Mouse (Mus musculus): ENCODE measurements around the gene Ankrd44.

Gene Ankrd44

GRCm38 (mm10) chr1:54690291-54690965 lies 235.8 kb downstream of the Ankrd44 start:
- DNase-seq: no peak

- DNase-seq: no peak
Measured at GRCm38 (mm10) chr1:54688441-54688840, 237.7 kb downstream of the Ankrd44 start.

GRCm38 (mm10) chr1:54684316-54684715 lies 241.9 kb downstream of the Ankrd44 start:
- no peak for DNase-seq

- DNase-seq: no peak
Measured at GRCm38 (mm10) chr1:54679556-54679955, 246.6 kb downstream of the Ankrd44 start.

- DNase-seq: no peak
Measured at GRCm38 (mm10) chr1:54678037-54678436, 248.2 kb downstream of the Ankrd44 start.

GRCm38 (mm10) chr1:54675478-54675877 lies 250.7 kb downstream of the Ankrd44 start:
- DNase-seq: no peak

GRCm38 (mm10) chr1:54667991-54668390 lies 258.2 kb downstream of the Ankrd44 start:
- no peak for DNase-seq

- peak; percentile 20 to 35 for DNase-seq
Measured at GRCm38 (mm10) chr1:54665582-54666405, 260.4 kb downstream of the Ankrd44 start.

GRCm38 (mm10) chr1:54665095-54665494 lies 261.1 kb downstream of the Ankrd44 start:
- no peak for DNase-seq

- no peak for DNase-seq
Measured at GRCm38 (mm10) chr1:54660674-54661073, 265.5 kb downstream of the Ankrd44 start.

GRCm38 (mm10) chr1:54658558-54658957 lies 267.6 kb downstream of the Ankrd44 start:
- DNase-seq: no peak

- no peak for DNase-seq
Measured at GRCm38 (mm10) chr1:54648237-54648636, 277.9 kb downstream of the Ankrd44 start.

- no peak for DNase-seq
Measured at GRCm38 (mm10) chr1:54647335-54647745, 278.8 kb downstream of the Ankrd44 start.

- peak in 1 of 2 experiments; percentile 9 for DNase-seq
Measured at GRCm38 (mm10) chr1:54640184-54640795, 285.9 kb downstream of the Ankrd44 start.

GRCm38 (mm10) chr1:54639506-54640078 lies 286.6 kb downstream of the Ankrd44 start:
- peak; percentile 13 to 36 for DNase-seq

- no peak for DNase-seq
Measured at GRCm38 (mm10) chr1:54639076-54639475, 287.1 kb downstream of the Ankrd44 start.

- no peak for DNase-seq
Measured at GRCm38 (mm10) chr1:54637340-54637739, 288.8 kb downstream of the Ankrd44 start.

- DNase-seq: no peak
Measured at GRCm38 (mm10) chr1:54629106-54629505, 297.1 kb downstream of the Ankrd44 start.

GRCm38 (mm10) chr1:54614963-54615362 lies 311.2 kb downstream of the Ankrd44 start:
- no peak for DNase-seq

- DNase-seq: no peak
Measured at GRCm38 (mm10) chr1:54612344-54612743, 313.8 kb downstream of the Ankrd44 start.

- no peak for DNase-seq
Measured at GRCm38 (mm10) chr1:54611891-54612290, 314.3 kb downstream of the Ankrd44 start.

GRCm38 (mm10) chr1:54606936-54607335 lies 319.3 kb downstream of the Ankrd44 start:
- DNase-seq: no peak

- DNase-seq: no peak
Measured at GRCm38 (mm10) chr1:54601692-54602091, 324.5 kb downstream of the Ankrd44 start.
